Mouse (Mus musculus) liver, postnatal 0 days (tissue): ENCODE measurements around the gene Borcs5. TPM values are rescaled to one million over a fixed set of nuclear protein-coding genes. Genes with fewer than 3 reads are reported as not detected.

ENCODE experiments used
- ATAC-seq: fragments of 200-750 bp; cut with Nextera tagmentation; 2 replicates; pipeline ENCODE4 v1.8.0; 2017; ENCODE audit warnings: mild to moderate bottlenecking, moderate library complexity
- DNase-seq: peaks from one replicate; pipeline ENCODE4 v3.0.0-alpha.2; 2016
- H3K27ac ChIP-seq: fragments of 300-500 bp; sonication (generic); 2 replicates; pipeline ENCODE4 v1.5.1; 2014; ENCODE audit warnings: antibody characterized with exemption, moderate library complexity, mild to moderate bottlenecking, low read depth
- H3K27me3 ChIP-seq: fragments of 300-500 bp; sonication (generic); 2 replicates; pipeline ENCODE4 v1.6.1; 2014; ENCODE audit warnings: low read length, control low read depth, mixed read lengths; ENCODE audit not compliant: insufficient read depth
- H3K36me3 ChIP-seq: fragments of 300-500 bp; sonication (generic); replicated peaks from 2 replicates; pipeline ENCODE4 v1.6.1; 2014; ENCODE audit warnings: mild to moderate bottlenecking, control low read depth, low read length, moderate library complexity, mixed read lengths; ENCODE audit not compliant: insufficient read depth
- H3K4me1 ChIP-seq: fragments of 300-500 bp; sonication (generic); 2 replicates; pipeline ENCODE4 v1.6.1; 2014; ENCODE audit warnings: antibody characterized with exemption, mild to moderate bottlenecking, control low read depth; ENCODE audit not compliant: insufficient read depth
- H3K4me2 ChIP-seq: fragments of 300-500 bp; sonication (generic); 2 replicates; pipeline ENCODE4 v1.6.1; 2014; ENCODE audit warnings: low read depth, mild to moderate bottlenecking, low read length, moderate library complexity, mixed read lengths
- H3K4me3 ChIP-seq: fragments of 300-500 bp; sonication (generic); 2 replicates; pipeline ENCODE4 v1.5.1; 2014; ENCODE audit warnings: low read depth, low read length
- H3K9ac ChIP-seq: fragments of 300-500 bp; sonication (generic); replicated peaks from 2 replicates; pipeline ENCODE4 v1.6.1; 2014; ENCODE audit warnings: mild to moderate bottlenecking, moderate library complexity
- H3K9me3 ChIP-seq: fragments of 300-500 bp; sonication (generic); 2 replicates; pipeline ENCODE4 v1.6.1; 2016; ENCODE audit warnings: mild to moderate bottlenecking, control low read depth, low read length, mixed read lengths
- CTCF ChIP-seq: sonication (generic); IDR thresholded peaks from 2 replicates; pipeline ENCODE4 v1.5.1; 2016; ENCODE audit warnings: antibody characterized with exemption, low read depth
- EP300 ChIP-seq: IDR thresholded peaks from 2 replicates; pipeline ENCODE4 v1.6.1; 2016; ENCODE audit warnings: antibody characterized with exemption, low read depth, mild to moderate bottlenecking
- WGBS: fragments of 180-500 bp; shearing (Covaris S2); extraction: QIAGEN DNeasy Blood & Tissue Kit; methylation state at CpG from one replicate; pipeline ENCODE4 v1.1.7; 2014; ENCODE audit not compliant: insufficient replicate concordance; 5-methylcytosine and 5-hydroxymethylcytosine counted together
- polyA plus RNA-seq: library from polyadenylated mRNA; unstranded; fragments of >200 nt; fragmentation: Nextera tagmentation; extraction: Ambion mirVana; gene quantifications from 2 replicates; pipeline ENCODE4 v1.2.1, GENCODE M21; 2015

The Borcs5 gene
- polyA plus RNA-seq, 1 experiment from 2014 or later: 8.3 TPM

DNA sequence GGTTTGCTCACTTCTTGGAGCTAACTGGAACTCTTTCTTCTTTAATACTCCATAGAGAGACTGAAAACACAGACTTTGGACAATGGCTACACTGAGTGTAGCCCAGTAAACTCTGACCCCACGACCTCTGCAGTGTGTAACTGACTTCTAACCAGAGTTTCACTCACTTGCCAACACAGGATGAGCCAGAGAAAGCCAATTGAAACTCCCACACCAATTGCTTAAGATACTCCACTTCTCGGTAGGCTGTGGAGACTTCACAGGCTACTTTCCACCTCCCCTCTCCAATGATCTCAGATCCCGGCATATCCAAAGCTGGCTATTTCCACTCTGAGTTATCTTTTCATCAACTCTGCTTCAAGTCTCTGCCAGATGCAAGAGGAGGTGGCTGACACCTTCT, 37.5 kb upstream of the Borcs5 start:
- peak; percentile 92 for ATAC-seq

DNA sequence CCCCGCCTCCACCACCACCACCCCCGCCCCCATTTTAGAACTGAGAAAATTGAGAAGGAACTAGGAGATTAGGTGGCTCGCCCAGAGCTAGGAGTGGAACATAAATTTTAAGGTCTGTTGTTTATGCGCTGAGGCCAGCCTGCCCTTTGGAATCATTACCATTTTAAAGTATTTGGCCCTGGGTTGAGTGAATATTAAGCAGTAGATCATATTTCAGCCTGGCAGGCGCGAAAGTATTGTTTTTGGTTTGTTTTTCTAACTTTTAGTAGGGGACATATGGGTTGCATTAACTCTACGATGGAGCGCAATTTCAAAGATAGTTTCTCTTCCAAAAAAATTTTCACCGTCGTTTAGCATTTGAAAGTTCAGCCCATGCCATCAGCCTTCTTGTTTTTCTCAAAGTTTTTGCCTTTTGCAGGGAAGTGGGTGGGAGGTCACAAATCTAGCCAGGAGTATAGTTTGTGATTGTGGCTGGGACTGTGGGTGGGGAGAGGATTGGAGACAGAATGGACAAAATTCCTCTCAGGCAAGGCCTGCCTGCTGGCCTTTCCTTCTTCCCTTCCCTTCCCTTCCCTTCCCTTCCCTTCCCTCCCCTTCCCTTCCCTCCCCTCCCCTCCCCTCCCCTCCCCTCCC, 36.8 kb upstream of the Borcs5 start:
- Histone ChIP-seq H3K9ac (no peak overlapping the region), H3K9me3 (no peaks in the 10 kb centered on the region), H3K27me3 (no peaks in the 10 kb centered on the region), H3K4me2 (no peak overlapping the region), H3K4me3 (no peak overlapping the region), H3K4me1 (peaks cover 7% of the 10 kb centered on the region; the same call in 1 of the 2 replicates), H3K36me3 (no peaks in the 10 kb centered on the region), H3K27ac (peak overlapping the region; percentile 30; the same call in 1 of the 2 replicates)
- ATAC-seq (no peak), DNase-seq (no peak)
- TF ChIP-seq EP300 (no peak), CTCF (no peak)
- 57% methylated on average over 10 of the region's 10 CpGs for WGBS

More for the DNA sequence above, 37.5 kb upstream of the Borcs5 start:
- H3K9ac ChIP-seq: no peak overlapping the region
- no peaks in the 10 kb centered on the region for H3K9me3 ChIP-seq
- WGBS: 38% methylated on average over 3 of the region's 3 CpGs
- peak; percentile 44 for DNase-seq
- no peak overlapping the region for H3K4me2 ChIP-seq
- no peaks in the 10 kb centered on the region for H3K36me3 ChIP-seq
- H3K27me3 ChIP-seq: no peaks in the 10 kb centered on the region
- peak overlapping the region; percentile 73 for H3K27ac ChIP-seq
- H3K4me1 ChIP-seq: peaks cover 7% of the 10 kb centered on the region; the same call in 1 of the 2 replicates
- no peak overlapping the region for H3K4me3 ChIP-seq
- TF ChIP-seq EP300: no peak; the same call in 1 of the 2 replicates
- no peak for TF ChIP-seq CTCF

DNA sequence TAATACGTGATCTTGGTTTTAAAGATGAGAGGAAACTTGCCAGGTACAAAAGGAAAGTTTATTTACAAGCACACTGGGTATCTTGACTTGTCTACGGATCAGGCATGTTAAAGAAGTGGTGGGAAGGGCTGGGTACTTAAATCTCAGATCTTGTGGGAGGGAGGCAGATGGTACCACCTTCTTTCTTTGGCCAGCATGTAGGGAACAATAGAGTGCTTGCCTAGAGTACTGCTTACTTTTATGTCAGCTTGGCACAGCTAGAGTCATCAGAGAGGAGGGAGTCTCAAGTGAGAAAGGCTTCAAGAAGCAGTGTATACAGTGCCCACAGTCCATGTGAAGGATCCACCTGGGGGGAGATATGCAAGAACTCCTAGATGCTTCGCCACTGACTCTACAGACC, 34.1 kb upstream of the Borcs5 start:
- Histone ChIP-seq H3K36me3 (no peaks in the 10 kb centered on the region), H3K27me3 (no peaks in the 10 kb centered on the region), H3K27ac (no peak overlapping the region), H3K9me3 (no peaks in the 10 kb centered on the region), H3K9ac (no peak overlapping the region), H3K4me1 (peaks cover 3% of the 10 kb centered on the region; the same call in 1 of the 2 replicates), H3K4me3 (no peak overlapping the region), H3K4me2 (no peak overlapping the region)
- ATAC-seq: no peak
- 78% methylated on average over 3 of the region's 3 CpGs for WGBS
- no peak for TF ChIP-seq EP300
- TF ChIP-seq CTCF: no peak
- no peak for DNase-seq

DNA sequence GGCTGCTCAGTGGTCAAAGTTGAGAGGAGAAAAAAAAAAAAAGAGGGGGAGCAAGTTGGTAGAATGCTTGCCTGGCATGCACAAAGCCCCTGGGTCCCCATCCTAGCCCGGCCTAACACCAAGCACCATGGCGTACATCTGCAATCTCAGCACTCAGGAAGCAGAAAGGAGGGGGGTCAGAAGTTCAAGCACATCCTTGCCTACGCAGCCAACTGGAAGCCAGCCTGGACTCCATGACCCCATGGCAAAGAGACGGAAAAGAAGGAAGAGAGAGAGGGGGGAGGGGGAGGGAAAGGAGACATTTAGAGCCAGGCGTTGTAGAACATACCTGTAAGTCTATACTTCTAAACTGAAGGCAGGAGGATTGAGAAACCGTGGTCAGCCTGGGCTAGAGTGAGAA, 32.8 kb upstream of the Borcs5 start:
- Histone ChIP-seq H3K36me3 (no peaks in the 10 kb centered on the region), H3K4me2 (no peak overlapping the region), H3K4me3 (no peak overlapping the region), H3K9ac (no peak overlapping the region), H3K4me1 (peaks cover 3% of the 10 kb centered on the region; the same call in 1 of the 2 replicates), H3K9me3 (no peaks in the 10 kb centered on the region), H3K27me3 (no peaks in the 10 kb centered on the region), H3K27ac (no peak overlapping the region)
- DNase-seq: no peak
- TF ChIP-seq CTCF (no peak), EP300 (no peak)
- WGBS: 46% methylated on average over 6 of the region's 6 CpGs
- ATAC-seq: no peak

DNA sequence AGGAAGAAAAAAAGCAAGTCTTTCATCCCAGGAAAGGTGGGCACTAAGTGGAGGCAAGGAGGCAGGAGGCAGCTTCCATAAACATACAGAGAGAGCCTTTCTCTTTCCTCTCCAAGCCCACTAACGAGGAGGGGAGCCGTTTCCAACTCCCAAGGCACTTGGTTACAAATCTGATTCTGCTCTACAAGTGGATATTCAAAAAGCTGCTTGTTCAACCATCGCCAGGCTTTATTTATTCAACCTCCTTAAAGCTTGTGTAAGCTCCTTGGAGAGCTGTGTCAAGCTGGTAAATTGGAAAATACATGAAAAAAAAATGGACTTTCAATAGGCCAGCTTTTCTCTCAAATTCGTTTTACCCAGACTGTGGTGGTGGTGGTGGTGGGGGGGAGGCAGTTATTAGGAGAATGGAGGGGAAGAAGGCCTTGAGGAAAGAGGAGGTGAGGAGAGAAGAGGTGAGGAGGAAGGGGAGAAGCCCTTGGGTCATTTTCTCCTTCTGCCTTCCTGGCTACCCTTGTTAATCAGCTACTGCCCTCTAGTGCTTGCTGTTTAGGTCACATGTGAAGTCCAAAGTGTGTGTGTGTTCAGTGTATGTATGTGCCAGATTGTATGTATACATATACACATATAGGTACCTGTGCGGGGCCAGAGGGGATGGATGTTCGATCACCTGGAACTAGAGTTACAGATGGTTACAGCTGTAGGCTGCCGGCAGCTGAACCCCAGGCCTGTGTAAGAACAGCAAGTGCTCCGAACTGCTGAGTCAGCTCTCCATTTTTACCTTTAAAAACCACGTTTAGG, 32.2 kb upstream of the Borcs5 start:
- H3K27me3 ChIP-seq: no peaks in the 10 kb centered on the region
- no peak overlapping the region for H3K9ac ChIP-seq
- no peak overlapping the region for H3K27ac ChIP-seq
- ATAC-seq (peak; percentile 36; the same call in 1 of the 2 replicates), DNase-seq (no peak)
- 64% methylated on average over 9 of the region's 9 CpGs for WGBS
- H3K36me3 ChIP-seq: no peaks in the 10 kb centered on the region
- H3K4me3 ChIP-seq: no peak overlapping the region
- no peaks in the 10 kb centered on the region for H3K9me3 ChIP-seq
- H3K4me2 ChIP-seq: no peak overlapping the region
- TF ChIP-seq CTCF: peak; percentile 91
- TF ChIP-seq EP300: no peak
- H3K4me1 ChIP-seq: peaks cover 3% of the 10 kb centered on the region; the same call in 1 of the 2 replicates

DNA sequence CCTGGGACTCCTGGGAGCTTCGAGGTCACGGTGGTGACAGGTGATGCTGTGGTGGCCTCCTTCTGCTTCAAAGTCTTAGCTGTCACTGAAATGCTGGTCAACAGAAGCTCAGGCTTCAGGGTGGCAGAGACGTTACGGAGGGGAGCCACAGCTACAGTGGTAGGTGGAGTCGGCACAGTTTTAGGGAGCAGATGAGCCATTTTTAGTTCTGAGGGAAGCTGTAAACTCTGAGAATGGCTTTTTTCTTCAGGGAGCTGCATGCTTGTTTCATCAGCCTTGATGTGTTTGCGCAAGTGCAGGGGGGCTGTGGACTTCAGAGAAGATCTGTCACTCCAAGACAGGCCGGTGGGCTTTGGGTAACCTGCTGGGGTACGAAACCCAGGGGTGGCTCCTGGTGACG, 28.9 kb upstream of the Borcs5 start:
- H3K4me3 ChIP-seq: no peak overlapping the region
- H3K4me2 ChIP-seq: no peak overlapping the region
- H3K27me3 ChIP-seq: no peaks in the 10 kb centered on the region
- WGBS: 83% methylated on average over 9 of the region's 9 CpGs
- TF ChIP-seq EP300 (no peak), CTCF (no peak)
- H3K36me3 ChIP-seq: no peaks in the 10 kb centered on the region
- H3K9ac ChIP-seq: no peak overlapping the region
- H3K9me3 ChIP-seq: no peaks in the 10 kb centered on the region
- DNase-seq (no peak), ATAC-seq (no peak)
- H3K27ac ChIP-seq: no peak overlapping the region
- no peaks in the 10 kb centered on the region; the same call in 1 of the 2 replicates for H3K4me1 ChIP-seq
